Comparison of ENCODE assay signal across 26 mouse cellular contexts in genomic region chr11:60244503-60245143, GRCm38 (mm10). TPM values are rescaled to one million over a fixed set of nuclear protein-coding genes. Genes with fewer than 3 reads are reported as not detected.
DNase-seq lines count a peak whose midpoint lies in the region; ATAC-seq and TF ChIP-seq lines count a peak whose summit lies in the region.
"Had no signal": no experiment of that assay in that cellular context is flagged by ENCODE, and none has a peak within 500 bp of the region (broad histone marks: within the 10 kb centered on the region; RNA-seq: fewer than 3 reads in every experiment).

No protein-coding gene starts in this region.

- no peaks in the 10 kb centered on the region for H3K9me3 ChIP-seq in forebrain, embryonic 10.5 days
- H3K9me3 ChIP-seq in forebrain, embryonic 14.5 days (replicated peaks; ENCODE audit: control insufficient read depth, low read length): no peaks in the 10 kb centered on the region
- no peaks in the 10 kb centered on the region for H3K9me3 ChIP-seq in heart, embryonic 14.5 days (ENCODE audit: control insufficient read depth, low read length)
- no peaks in the 10 kb centered on the region for H3K9me3 ChIP-seq in intestine, postnatal 0 days (ENCODE audit: control insufficient read depth)
- H3K9me3 ChIP-seq: embryonic facial prominence, embryonic 15.5 days; G1E; hindbrain, embryonic 12.5 days had no signal

- no peaks in the 10 kb centered on the region for H3K27me3 ChIP-seq in forebrain, embryonic 10.5 days (ENCODE audit: poor library complexity, severe bottlenecking)
- H3K27me3 ChIP-seq in forebrain, embryonic 14.5 days (replicated peaks; ENCODE audit: control insufficient read depth, insufficient read depth, low read length): no peaks in the 10 kb centered on the region
- H3K27me3 ChIP-seq in heart, embryonic 14.5 days (ENCODE audit: control insufficient read depth, insufficient read depth, low read length): no peaks in the 10 kb centered on the region
- no peaks in the 10 kb centered on the region for H3K27me3 ChIP-seq in intestine, postnatal 0 days (replicated peaks; ENCODE audit: control insufficient read depth, insufficient read depth, low read length)
- H3K27me3 ChIP-seq: embryonic facial prominence, embryonic 15.5 days; hindbrain, embryonic 12.5 days had no signal

- H3K27ac ChIP-seq in forebrain, embryonic 10.5 days: peak overlapping the region; percentile 58; the same call in 1 of the 2 replicates
- H3K27ac ChIP-seq in forebrain, embryonic 14.5 days (ENCODE audit: low read depth, low read length): no peak overlapping the region
- H3K27ac ChIP-seq in heart, embryonic 14.5 days (replicated peaks in 1 of 2; ENCODE audit: control insufficient read depth in 1 of 2, insufficient read depth in 1 of 2, low read depth in 2 of 2, low read length in 2 of 2): peak overlapping the region; percentile 9 to 63
- peak overlapping the region; percentile 9 for H3K27ac ChIP-seq in layer of hippocampus, adult 2 months
- peak overlapping the region; percentile 94 for H3K27ac ChIP-seq in intestine, postnatal 0 days (ENCODE audit: low read depth, low read length)
- H3K27ac ChIP-seq: embryonic facial prominence, embryonic 15.5 days; gastrocnemius, adult 2 months; hindbrain, embryonic 12.5 days had no signal

- no peak for ATAC-seq in forebrain, embryonic 14.5 days
- ATAC-seq in heart, embryonic 14.5 days (ENCODE audit: insufficient number of reproducible peaks, insufficient read depth, low FRiP score, low read depth): no peak
- ATAC-seq in intestine, postnatal 0 days: peak; percentile 86
- ATAC-seq: CD4-positive, CD25-positive, alpha-beta regulatory T cell, adult 4 months; forebrain, embryonic 16.5 days; hindbrain, embryonic 16.5 days; inflammation-experienced regulatory T-cells, adult 6 months had no signal

- DNase-seq in forebrain, embryonic 10.5 days (ENCODE audit: extremely low spot score, low spot score): no peak
- DNase-seq in forebrain, embryonic 14.5 days (ENCODE audit: low spot score): no peak
- DNase-seq in heart, adult 11 months: no peak
- no peak for DNase-seq in layer of hippocampus, adult 2 months (ENCODE audit: low spot score in 2 of 2)
- DNase-seq in layer of hippocampus, adult 9-11 months: no peak
- no peak for DNase-seq in frontal cortex, adult 2 months (ENCODE audit: extremely low spot score in 1 of 2, low spot score in 1 of 2)
- DNase-seq: adrenal gland, postnatal 10 days; B cell, adult 2 months; cerebellum, adult 11 months; cerebellum, adult 8-10 months; cerebellum, postnatal 14 days; embryo, embryonic 11 days; gastrocnemius, adult 2 months; gastrocnemius, postnatal 25 days; heart, postnatal 36 days; kidney, adult 2 months had no signal

- H3K4me1 ChIP-seq in forebrain, embryonic 10.5 days: peaks cover 27% of the 10 kb centered on the region
- 0 out of 2 replicates have a peak, but pooled peaks cover 2% of the 10 kb centered on the region for H3K4me1 ChIP-seq in forebrain, embryonic 14.5 days (ENCODE audit: control insufficient read depth, insufficient read depth, low read length)
- H3K4me1 ChIP-seq in heart, embryonic 14.5 days (ENCODE audit: control insufficient read depth in 2 of 2, insufficient read depth in 2 of 2, low read length in 2 of 2): peaks cover 5 to 10% of the 10 kb centered on the region in 2 experiments; a peak in 3 of 4 replicates
- peaks cover 4% of the 10 kb centered on the region; the same call in 1 of the 2 replicates for H3K4me1 ChIP-seq in intestine, postnatal 0 days (replicated peaks; ENCODE audit: control insufficient read depth, insufficient read depth, low read length)

- WGBS in forebrain, embryonic 10.5 days: 76% methylated on average over 11 of the region's 11 CpGs
- WGBS in forebrain, embryonic 14.5 days: 66% methylated on average over 11 of the region's 11 CpGs
- WGBS in heart, embryonic 14.5 days: 52% methylated on average over 11 of the region's 11 CpGs
- 52% methylated on average over 11 of the region's 11 CpGs for WGBS in intestine, postnatal 0 days

- peaks cover 8% of the 10 kb centered on the region for H3K36me3 ChIP-seq in forebrain, embryonic 10.5 days (replicated peaks)
- peaks cover 18% of the 10 kb centered on the region for H3K36me3 ChIP-seq in forebrain, embryonic 14.5 days (ENCODE audit: control insufficient read depth, insufficient read depth, low read length)
- peaks cover 39% of the 10 kb centered on the region for H3K36me3 ChIP-seq in heart, embryonic 14.5 days (ENCODE audit: control insufficient read depth, insufficient read depth, low read length)
- H3K36me3 ChIP-seq in intestine, postnatal 0 days (ENCODE audit: control insufficient read depth, insufficient read depth): peaks cover 52% of the 10 kb centered on the region

- H3K9ac ChIP-seq in forebrain, embryonic 14.5 days (ENCODE audit: low read length): no peak overlapping the region
- no peak overlapping the region for H3K9ac ChIP-seq in heart, embryonic 14.5 days (ENCODE audit: low read length)
- peak overlapping the region; percentile 22; the same call in 1 of the 2 replicates for H3K9ac ChIP-seq in intestine, postnatal 0 days (ENCODE audit: low read depth, low read length)
- H3K9ac ChIP-seq: embryonic facial prominence, embryonic 15.5 days; hindbrain, embryonic 12.5 days had no signal

- TF ChIP-seq CTCF in layer of hippocampus, adult 2 months (conservative IDR thresholded peaks at IDR 0.05): no peak
- no peak for TF ChIP-seq CTCF in intestine, postnatal 0 days (IDR thresholded peaks at IDR 0.05; ENCODE audit: low read depth)

- H3K4me2 ChIP-seq in forebrain, embryonic 14.5 days (ENCODE audit: low read length): no peak overlapping the region
- H3K4me2 ChIP-seq in heart, embryonic 14.5 days (ENCODE audit: low read length): 0 out of 2 replicates have a peak overlapping the region, but pooled peaks have one; percentile 10
- no peak overlapping the region for H3K4me2 ChIP-seq in intestine, postnatal 0 days (replicated peaks; ENCODE audit: low read depth)
- H3K4me2 ChIP-seq: embryonic facial prominence, embryonic 15.5 days; hindbrain, embryonic 12.5 days had no signal

- no peak overlapping the region for H3K4me3 ChIP-seq in forebrain, embryonic 10.5 days
- no peak overlapping the region for H3K4me3 ChIP-seq in forebrain, embryonic 14.5 days (ENCODE audit: low read depth, low read length)
- H3K4me3 ChIP-seq in heart, embryonic 14.5 days (ENCODE audit: control insufficient read depth in 1 of 2, insufficient read depth in 1 of 2, low read depth in 1 of 2, low read length in 2 of 2): no peak overlapping the region
- no peak overlapping the region for H3K4me3 ChIP-seq in layer of hippocampus, adult 2 months
- no peak overlapping the region for H3K4me3 ChIP-seq in intestine, postnatal 0 days (ENCODE audit: low read depth, low read length)
- H3K4me3 ChIP-seq: embryonic facial prominence, embryonic 15.5 days; erythroblast, embryonic 14.5 days; gastrocnemius, adult 2 months; hindbrain, embryonic 12.5 days had no signal

RNA-seq across cellular contexts. Expression of gene Srebf1, which starts 22.2 kb away (rescaled TPM):
- 59.3 and 66.1 TPM in 2 replicates for polyA plus RNA-seq in forebrain, embryonic 10.5 days (2016; fragmentation: Nextera tagmentation; extraction: Ambion mirVana)
- polyA plus RNA-seq in forebrain, embryonic 14.5 days (2014; fragmentation: Nextera tagmentation; extraction: Ambion mirVana): 42.6 and 44.3 TPM in 2 replicates
- 37.9 and 45.3 TPM in 2 replicates for polyA plus RNA-seq in heart, embryonic 14.5 days (2014; fragmentation: Nextera tagmentation; extraction: Ambion mirVana)
- 10 to 100 TPM; 64.2 to 70.8 TPM for total RNA-seq in layer of hippocampus, adult 2 months (2021)
- polyA plus RNA-seq in intestine, postnatal 0 days (2015; fragmentation: Nextera tagmentation; extraction: Ambion mirVana): 86.9 and 88.1 TPM in 2 replicates
- polyA plus RNA-seq in frontal cortex, adult 2 months (2012; rRNA removed): 63.2 and 78.3 TPM in 2 replicates
